Mouse (Mus musculus) right cerebral cortex, postnatal 10 days (tissue): Measurements from ENCODE around the gene Phc2.
"Not testable (repeated sequence)": the region's sequence is repeated elsewhere in the genome, so short reads cannot be mapped to it uniquely, and the experiment has no call there.

Source experiments
- DNase-seq, 2 experiments: peaks; one replicate each; pipeline ENCODE4 v3.0.0; 2021; ENCODE audit warnings: low spot score in 2 of 2

The Phc2 gene

DNA sequence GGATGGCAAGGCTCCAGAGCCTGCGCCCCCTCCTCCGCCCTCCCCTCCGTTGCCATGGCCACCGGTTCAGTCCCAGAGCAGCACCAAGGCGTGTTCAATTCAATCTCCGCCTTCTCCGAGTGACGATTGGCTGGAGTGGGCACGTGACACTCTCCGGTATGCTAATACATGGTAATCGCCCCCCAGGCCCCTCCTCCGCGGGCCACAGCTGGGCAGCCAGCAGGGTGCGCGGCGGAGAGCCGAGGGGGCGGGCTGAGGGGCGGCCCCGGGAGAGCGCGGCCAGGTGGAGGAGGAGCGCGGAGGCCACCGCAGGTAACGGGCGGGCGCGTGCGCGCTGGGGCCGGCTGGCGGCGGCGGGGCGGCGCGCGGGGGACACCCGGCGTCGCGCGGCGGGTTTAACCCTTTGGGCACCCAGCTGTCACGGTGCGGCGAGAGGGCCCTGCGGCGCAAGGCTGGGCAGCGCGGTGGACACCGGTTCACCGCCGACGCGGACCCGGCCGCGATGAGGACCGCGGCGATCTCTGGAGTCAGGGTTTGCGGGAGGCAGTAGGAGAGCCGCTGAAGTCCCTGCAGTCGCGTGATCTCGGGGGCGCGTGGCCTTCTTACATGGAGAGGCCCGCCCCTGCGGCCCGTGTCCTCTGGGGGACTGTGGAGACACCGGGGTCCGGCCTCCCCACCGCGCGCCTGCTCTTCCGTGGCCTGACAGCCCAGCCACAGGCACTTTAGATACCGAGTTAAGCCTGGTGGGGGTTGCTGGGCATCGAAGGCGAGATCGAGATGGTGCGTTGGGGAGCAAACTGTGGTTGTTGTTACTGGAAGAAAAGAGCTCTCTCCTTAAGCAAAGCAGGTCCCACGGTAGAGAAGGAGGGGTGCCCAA lies at the start of gene Phc2:
Gene Phc2 (plus strand): TSS at position 198 of the 877 bp plus-strand sequence.
- DNase-seq, result peak; percentile 98 to 99

DNA sequence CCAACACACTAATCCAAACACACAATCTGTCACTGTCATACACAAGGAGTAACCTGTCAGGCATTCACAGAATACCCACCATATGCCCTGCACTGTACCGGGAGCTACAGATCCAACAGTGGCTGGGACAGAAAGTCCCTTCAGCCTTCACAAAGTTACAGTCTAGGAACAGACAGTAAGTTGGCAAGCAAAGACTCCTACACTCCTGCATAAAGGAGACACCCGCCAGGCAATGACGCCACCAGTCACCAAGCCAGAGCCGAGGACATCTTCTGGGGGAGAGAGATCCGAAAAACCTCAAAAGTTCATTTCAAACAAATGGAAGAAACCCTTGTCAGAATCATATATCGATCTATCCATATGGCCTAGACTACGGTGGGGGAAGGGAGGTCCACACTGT lies 47.9 kb upstream of the Phc2 start:
- DNase-seq, result no peak

DNA sequence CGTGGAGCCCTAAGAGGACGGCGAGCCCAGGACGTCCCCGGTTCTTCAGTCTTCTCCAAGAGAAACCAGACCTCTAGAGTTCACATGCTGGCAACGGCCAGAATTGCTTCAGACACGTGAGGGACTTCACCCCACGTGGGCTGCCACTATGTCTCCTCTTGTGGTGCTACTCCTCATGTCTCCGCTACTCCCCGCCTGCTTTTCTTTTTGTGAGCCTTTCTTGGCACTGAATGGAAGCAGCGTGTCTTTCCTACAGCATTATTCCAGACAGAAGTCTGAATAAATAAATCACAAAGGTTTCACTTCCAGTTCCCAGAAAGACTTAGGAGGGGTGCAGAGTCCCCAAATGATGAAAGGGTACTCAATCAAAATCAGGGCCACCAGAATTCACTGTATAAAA lies 46.8 kb upstream of the Phc2 start:
- DNase-seq, result no peak

DNA sequence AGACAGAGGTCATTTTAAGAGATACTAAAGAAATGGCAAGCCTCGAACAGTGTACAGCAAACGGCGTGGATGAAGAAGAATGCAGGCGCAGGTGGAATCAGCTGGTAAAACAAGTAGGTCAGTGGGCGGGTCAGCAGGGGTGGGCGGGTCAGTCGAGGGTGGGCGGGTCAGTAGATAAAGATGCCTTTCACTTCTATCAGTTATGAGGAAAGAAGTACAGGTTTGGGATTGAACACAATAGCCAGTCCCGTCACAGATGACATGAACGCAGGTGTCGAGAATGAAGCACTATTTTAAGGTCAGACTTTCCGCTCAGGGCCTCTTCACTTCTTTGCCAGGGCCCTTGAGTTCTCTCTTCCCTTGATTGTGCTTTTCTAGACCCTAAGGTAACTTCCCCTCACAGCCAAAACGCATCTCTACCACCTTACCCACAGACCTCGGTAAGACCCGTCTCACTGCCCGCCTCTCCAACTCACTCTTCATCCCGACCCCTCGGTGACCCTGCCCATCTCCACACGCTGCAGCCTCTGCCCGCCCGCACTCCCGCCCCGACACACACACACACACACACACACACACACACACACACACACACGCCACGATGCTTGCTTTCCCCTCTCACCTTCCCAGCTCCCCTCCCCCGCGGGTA lies 45.1 kb upstream of the Phc2 start:
- no peak for DNase-seq

DNA sequence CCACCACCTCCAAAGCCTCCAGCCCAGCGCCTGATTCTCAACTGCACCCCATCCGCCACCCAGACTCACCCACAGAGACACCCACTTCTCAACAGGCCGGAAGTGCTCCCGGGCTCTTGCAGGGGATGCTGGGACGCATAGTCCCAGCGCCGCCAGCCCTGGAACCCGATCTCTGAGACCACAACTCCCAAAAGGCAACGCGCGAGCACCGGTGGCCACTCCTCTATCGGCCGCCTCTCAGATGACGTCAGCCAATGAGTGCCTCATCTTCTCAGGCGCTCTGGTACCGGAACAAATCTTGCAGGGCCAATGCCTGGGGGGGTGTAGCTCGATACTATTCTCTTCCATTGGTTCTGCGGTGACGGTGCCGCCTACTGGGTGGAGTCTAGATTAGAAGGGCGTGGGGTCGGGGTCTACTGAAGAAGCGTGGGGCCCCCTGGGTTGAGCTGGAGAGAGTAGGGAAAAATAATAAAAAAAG lies 44.5 kb upstream of the Phc2 start, which contains the start of gene Zscan20:
Gene Zscan20 (minus strand): TSS at position 174 of the 478 bp plus-strand sequence.
- DNase-seq, result peak; percentile 99 to 100

DNA sequence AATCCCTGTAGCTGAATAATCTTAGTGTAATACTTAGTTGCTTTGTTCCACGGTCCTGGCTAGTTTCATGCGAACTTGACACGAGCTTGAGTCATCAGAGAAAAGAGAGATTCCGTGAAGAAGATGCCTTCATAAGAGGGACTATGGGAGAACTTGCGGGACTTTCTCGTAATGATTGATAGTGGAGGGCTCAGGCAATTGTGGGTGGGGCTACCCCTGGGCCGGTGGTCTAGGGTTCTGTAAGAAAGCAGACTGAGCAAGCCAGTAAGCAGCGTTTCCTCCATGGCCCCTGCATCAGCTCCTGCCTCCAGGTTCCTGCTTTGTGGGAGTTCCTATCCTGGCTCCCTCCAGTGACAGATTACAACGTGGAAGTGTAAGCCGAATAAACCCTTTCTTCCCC lies 43.8 kb upstream of the Phc2 start:
- DNase-seq, result no peak

DNA sequence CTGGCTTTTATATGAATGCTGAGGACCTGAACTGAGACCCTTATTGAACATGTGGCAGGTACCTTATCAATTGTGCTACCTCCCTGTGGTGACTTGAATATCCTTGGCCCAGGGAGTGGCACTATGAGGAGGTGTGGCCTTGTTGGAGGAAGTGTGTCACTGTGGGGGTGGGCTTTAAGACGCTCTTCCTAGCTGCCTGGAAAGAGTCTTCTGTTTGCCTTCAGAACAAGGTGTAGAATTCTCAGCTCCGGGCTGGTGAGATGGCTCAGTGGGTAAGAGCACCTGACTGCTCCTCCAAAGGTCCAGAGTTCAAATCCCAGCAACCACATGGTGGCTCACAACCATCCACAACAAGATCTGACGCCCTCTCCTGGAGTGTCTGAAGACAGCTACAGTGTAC lies 42.8 kb upstream of the Phc2 start:
- DNase-seq, result not testable (repeated sequence)

DNA sequence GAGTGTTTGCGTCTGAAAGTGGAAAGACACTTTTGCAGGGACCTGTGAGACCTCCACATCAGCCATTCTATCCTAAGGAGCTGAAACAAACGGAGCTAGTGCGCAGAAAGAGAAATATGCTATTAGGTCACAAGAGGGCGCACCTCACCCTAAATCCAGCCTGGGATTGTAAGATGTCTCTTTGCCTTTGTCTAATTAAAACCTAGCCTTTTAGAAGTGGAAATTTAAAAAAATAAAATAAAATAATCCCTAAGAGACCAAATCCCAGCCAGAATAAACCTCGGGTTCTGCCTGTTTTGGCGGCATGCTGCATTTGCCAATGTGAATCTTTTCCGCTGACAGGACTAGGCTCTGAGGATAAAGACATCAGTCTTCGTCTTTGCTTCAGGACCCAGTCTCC lies 41.2 kb upstream of the Phc2 start:
- peak; percentile 63 to 66 for DNase-seq

DNA sequence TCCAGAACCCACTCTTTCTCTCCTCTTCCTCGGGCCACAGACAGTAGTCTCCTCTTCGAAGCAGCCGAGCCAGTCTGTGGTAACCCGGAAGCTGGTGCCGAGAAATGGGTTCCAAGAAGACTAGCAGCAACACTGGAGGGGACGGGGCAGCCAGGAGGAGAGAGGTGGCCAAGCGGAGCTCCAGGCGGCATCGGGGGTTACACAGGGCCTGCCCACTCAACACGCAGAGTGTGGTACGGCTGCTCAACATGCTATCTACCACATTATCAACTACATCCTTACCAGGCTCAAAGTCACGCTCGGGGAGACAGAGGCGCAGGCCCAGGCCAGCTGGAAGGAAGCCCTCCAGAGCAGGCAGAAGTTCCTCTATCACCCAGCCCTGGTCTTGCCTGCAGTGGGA lies 38.7 kb upstream of the Phc2 start:
- DNase-seq, result peak in 1 of 2 experiments; percentile 33

DNA sequence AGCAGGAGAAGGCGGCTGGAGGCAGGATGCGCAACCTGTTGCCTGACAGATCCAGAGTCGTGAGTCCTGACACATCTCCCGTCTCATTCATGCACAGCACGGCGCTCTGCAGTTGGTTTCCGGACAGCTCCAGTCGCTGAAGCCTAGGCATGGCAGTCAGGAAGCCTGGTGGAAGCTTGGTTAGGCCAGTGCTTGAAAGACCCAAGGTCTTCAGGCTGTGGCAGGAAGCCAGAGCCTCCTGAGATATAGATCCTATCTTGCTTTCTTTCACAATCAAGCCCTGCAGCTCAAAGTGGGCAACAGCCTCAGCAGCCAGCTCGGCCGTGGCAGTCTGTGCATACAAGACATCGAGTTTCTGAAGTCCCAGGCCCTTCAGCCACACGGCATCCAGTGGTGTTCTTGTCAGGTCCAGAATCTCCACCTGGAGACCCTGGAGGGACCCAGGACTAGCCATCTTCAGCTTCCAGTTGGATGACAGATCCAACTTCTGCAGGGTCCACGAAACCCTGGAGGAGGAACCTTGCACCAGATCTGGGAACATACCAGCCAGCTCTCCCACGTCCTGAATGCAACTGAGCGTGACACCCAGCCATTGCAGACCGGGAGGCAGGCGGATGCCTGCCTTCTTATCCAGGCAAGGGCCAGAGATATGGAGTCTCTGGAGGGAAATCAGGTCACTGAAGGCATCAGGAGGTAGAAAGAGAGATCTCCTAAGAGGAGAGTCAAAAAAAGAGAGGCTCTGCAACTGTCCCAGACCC lies 37.0 kb upstream of the Phc2 start:
- DNase-seq, result peak in 1 of 2 experiments; percentile 34

DNA sequence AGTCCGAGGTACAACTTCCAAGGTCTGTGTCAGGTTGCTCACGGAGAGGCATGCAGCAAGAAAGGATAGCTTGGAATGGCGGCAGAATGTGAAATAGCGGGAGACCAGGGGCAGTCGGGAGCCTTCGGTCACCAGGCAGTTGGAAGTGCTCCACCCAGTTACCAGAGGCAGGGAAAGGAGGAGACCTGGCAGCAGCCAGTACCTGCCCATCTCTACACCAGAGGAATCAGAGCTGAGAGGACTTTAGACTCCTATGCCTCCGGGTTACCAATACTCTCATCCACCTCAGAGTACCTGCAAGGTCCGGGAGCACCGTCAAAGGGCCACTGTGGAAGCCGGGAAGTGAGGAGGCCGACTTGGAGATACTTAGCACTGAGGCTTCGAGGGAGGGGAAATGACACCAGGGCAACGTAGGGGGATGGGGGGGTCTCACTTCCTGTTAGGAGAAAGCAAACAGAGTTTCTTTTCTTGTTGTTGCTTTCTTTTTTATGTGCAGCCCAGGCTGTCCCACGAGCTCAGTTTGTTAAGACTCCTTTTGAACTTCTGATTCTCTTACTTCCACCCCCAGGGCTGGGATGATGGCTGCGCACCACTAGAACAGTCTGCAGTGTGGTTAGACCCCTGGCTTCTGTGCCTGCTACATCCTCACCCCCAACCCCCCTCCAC lies 36.1 kb upstream of the Phc2 start, which contains the start of gene Tlr12:
Gene Tlr12 (minus strand): TSS at position 374 of the 666 bp plus-strand sequence.
- DNase-seq, result no peak

DNA sequence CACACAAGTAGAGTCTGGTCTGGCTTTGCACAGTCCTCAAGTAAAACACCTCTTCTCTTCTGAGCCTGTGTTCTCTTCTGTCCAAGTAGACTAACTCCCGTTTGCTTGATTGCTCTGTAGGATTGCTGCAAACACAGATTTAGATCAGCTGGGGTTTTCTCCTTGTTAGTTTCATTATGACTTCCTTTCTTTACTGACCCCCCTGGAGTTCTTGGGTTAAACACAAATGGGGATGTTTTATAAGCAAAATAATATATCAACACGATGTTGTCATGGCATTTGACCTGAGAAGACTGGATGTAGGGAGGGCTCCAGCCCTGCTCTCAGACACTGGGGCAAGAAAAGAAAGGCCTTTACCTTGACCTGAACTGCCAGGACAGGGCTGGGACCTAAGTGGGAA lies 35.5 kb upstream of the Phc2 start:
- DNase-seq, result no peak

DNA sequence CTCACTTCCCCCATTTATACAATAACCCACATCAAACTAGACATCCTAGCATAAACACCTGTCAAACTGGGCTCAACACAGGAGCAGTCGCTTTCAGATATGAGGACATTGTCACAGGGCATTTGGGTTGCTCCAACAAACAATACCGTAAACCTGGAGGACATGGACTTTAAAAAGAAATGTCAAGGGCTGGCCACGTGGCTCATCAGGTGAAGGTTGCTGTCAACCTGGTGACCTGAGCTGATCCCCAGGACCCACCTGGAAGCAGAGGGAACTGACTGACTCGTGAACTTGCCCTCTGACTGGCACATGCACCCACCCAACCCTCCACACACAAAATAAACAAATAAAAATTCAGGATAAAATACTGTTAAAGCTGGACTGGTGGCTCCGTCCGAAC lies 33.9 kb upstream of the Phc2 start:
- no peak for DNase-seq

DNA sequence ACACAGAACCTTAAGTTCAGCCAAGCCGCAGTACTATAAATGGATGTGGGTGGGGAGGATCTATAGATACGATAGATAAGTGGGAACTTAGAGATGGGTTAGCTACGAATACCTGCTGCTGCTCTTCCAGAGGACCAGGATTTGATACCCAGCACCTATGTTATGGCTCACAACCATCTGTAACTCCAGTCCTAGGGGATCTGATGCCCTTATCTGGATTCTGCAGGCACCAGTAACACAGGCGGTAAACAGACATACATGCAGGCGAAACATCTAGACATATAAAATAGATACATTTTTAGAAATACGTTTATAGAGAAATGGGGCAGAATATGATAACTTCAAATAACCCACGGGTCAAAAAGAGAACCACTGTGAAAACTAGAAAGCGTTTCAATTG lies 33.4 kb upstream of the Phc2 start:
- no peak for DNase-seq

DNA sequence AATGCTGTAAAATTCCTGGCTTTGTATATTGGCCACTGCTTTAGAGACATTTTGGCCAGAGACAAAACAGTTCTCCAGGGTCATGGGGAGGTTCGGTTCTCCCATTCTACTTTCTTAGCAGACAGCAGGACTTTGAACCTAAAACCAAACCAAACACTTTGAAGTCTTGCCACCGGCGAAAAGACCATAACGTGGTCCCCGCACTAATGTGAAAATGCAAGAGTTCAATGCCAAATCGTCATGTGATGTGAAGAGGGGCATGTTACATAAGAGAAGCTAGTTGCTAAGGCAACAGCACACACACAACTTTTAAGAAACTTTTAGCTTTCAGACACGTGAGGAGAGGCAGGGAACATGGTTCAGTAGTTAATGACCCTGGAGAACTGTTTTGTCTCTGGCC lies 19.1 kb upstream of the Phc2 start:
- no peak for DNase-seq

DNA sequence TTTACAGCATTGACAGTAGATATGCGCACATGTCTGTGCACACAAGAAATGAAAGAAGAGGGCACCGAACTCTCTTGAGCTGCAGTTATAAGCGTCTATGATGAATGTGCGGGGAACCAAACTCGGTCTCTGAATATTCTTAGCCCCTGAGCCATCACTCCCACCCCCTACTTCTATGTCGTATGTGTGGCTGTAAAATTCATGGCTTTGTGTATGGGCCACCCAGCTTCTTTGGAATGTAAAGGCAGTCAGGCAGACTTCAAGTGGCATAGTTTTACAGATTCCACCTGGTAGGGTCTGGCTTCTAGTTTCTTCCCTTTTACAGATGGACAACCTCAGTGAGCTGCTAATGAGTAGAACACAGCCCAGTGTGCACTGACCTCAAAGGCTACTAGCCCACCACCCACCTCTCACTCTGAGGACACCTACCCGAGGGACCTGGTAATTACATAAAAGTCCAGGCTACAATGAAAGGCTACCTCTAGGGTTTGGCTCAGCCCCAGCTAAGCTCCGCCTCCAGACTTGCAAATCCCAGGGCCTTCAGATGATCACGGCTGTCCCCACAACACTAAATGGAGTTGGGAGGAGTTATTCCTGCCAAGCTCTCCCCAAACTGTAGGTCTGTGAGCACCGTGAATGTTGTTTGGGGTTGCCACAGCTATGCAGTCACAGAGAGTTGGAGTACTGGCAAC lies 18.5 kb upstream of the Phc2 start:
- DNase-seq, result no peak

DNA sequence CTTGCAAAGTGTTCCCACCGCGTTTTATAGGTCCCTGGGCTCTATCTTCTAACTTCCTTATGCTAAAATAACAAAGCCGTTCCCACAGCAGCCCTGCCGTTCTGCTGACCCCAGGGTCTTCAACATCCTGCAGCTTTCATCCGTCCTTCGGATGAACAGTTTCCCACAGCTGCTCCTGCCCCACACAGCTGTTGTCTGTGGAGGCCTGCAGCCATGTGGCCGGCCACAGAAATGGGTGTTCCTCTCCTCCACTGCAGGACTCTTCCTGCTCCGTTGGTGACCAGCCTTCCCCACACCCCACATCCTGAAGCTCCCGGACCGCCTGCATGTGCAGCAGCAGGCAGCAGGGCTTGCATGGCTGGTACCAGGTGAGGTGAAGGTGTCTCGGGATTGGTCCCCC lies 17.3 kb upstream of the Phc2 start:
- DNase-seq, result no peak

DNA sequence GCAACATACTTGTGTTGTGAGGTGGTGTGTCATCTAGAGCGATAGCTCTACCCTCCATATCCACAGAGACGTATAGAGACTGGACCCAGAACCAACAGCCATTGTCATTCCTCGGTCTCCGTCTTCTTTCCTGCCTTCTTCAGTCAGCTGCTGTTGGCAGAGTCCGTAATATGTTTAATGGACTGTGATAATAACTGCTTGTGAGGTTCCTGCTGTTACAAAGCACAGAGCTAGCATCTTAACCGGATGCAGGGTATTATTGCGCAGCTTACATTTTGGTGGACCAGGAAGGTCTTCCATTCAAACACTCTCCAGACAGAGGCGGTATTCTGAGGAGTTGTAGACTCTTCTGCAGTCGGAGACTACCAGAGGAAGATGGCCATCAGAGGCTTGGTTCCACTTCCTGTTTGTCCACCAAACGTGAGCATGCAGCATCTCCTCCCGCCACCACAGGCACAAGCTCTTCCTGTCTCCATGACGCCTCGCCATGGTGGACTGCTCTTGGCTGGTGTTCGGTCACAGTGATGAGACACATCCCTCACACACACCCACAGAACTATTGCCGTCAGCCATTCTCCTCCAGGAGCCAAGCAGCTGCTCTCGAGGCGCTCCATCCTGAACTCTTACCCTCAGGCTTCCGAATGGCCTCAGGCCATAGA lies 16.1 kb upstream of the Phc2 start:
- DNase-seq, result peak in 1 of 2 experiments; percentile 31

DNA sequence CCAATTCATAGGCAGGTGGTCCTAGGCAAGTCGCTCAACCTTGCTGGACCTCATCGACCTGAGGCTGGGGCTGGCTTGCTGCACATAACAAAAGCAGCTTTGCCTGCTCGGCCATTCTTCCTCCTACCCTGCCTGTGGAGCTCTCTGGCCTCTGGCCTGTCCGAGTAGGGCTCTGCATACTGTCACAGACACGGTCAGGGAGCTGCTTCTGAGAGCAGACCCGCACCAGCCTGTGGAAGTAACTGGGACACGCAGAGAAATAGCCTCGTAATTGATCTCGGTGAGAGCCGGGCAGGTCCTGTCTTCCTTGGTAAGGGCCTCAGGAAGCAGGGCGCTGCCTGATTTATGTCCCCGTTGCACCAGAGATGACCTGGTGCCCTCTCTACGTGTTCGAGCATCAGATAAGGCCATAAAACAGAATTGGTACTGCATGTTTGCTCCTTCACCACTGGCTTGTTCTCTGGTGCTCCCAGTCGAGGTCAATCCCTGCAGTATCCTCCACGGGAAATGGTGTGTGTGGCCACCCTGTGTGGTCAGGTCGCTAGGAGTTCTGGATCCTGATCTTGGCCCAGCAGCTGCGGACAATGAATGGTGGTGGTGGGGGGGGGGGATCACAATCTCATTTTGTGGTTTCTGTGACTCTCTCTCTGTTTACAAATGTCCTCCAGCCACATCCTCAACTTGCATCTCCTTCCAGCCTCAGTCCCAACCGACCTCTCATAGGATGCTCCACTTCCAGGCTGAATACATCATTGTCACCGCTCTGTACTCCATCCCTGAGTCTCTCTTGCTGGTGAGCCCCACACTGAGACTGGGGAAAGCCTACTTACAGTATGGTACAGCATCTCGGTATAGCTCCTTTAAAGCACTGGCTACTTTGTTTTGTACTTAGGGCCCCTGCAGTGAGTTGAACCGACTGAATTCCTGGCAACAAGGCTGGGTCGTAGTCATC lies 12.5 kb upstream of the Phc2 start:
- DNase-seq, result no peak
